Mouse (Mus musculus): ENCODE data around the gene Tmem248. TPM values are rescaled to one million over a fixed set of nuclear protein-coding genes. Genes with fewer than 3 reads are reported as not detected.
A peak's percentile ranks its signal among the peaks of the same experiment; 100 is the strongest.
"Not testable (repeated sequence)": the region's sequence is repeated elsewhere in the genome, so short reads cannot be mapped to it uniquely, and the experiment has no call there.

Gene Tmem248
- total and polyA plus RNA-seq, 3 experiments = 72.1 to 82.9 (median 80.9) TPM

GRCm38 (mm10) chr5:130255799-130256525, 39.1 kb downstream of the Tmem248 start:
- peak; percentile 44 for DNase-seq (ENCODE audit: extremely low read depth)
- H3K9me3 ChIP-seq (replicated peaks; ENCODE audit: low read length); in situ Hi-C loops (cut with MboI; ENCODE audit: low pct_ligation_motif_present, low pct_unique_long_range_greater_than_20kb, low sequenced_read_pairs); H3K27me3 ChIP-seq (replicated peaks); dilution Hi-C loops (cut with MboI; ENCODE audit: extremely low pct_ligation_motif_present, extremely low pct_unique_long_range_greater_than_20kb, low sequenced_read_pairs): not testable (repeated sequence)
- peak in 1 of 2 experiments; percentile 30; a peak in 1 of 4 replicates for TF ChIP-seq CTCF (conservative IDR thresholded peaks at IDR 0.05 in 1 of 2, IDR thresholded peaks at IDR 0.05 in 1 of 2; ENCODE audit: low read depth in 2 of 2, low read length in 2 of 2)
- TF ChIP-seq ZNF384 (IDR thresholded peaks at IDR 0.05; ENCODE audit: low read depth, low read length) = 0 out of 2 replicates have a peak, but pooled peaks have one; percentile 12
- peak; percentile 29; the same call in 1 of the 2 replicates for TF ChIP-seq MAX (IDR thresholded peaks at IDR 0.05; ENCODE audit: low read length)
- TF ChIP-seq MYC (IDR thresholded peaks at IDR 0.05; ENCODE audit: low read depth, low read length) = peak; percentile 14; the same call in 1 of the 2 replicates
- H3K4me2 ChIP-seq (ENCODE audit: insufficient read depth, low read depth, poor library complexity, severe bottlenecking) = peak overlapping the region; percentile 99
- peak overlapping the region; percentile 44 to 94 (median 88) for H3K4me3 ChIP-seq (replicated peaks in 1 of 3; ENCODE audit: low read depth in 2 of 3, low read length in 2 of 3, poor library complexity in 1 of 3)
- peak overlapping the region; percentile 57; the same call in 1 of the 2 replicates for H3K9ac ChIP-seq (ENCODE audit: insufficient read depth, low read depth)
- peaks cover 2 to 26% of the 10 kb centered on the region in 2 experiments; a peak in 2 of 4 replicates for H3K4me1 ChIP-seq (ENCODE audit: control insufficient read depth in 1 of 2, insufficient read depth in 2 of 2)
- peaks cover 20 to 39% of the 10 kb centered on the region in 2 experiments for H3K36me3 ChIP-seq (replicated peaks in 1 of 2; ENCODE audit: control insufficient read depth in 1 of 2, insufficient read depth in 1 of 2, low read length in 1 of 2)
- H3K27ac ChIP-seq (ENCODE audit: insufficient read depth, low read depth) = peak overlapping the region; percentile 41
- H3K79me2 ChIP-seq (replicated peaks; ENCODE audit: control insufficient read depth, extremely low read depth, insufficient read depth, poor library complexity, severe bottlenecking) = peaks cover 42% of the 10 kb centered on the region

GRCm38 (mm10) chr5:130256678-130257271, 39.9 kb downstream of the Tmem248 start:
- in situ Hi-C loops (cut with MboI; ENCODE audit: low pct_ligation_motif_present, low pct_unique_long_range_greater_than_20kb, low sequenced_read_pairs) = no loop called here
- dilution Hi-C loops (cut with MboI; ENCODE audit: extremely low pct_ligation_motif_present, extremely low pct_unique_long_range_greater_than_20kb, low sequenced_read_pairs) = no loop called here
- peak; percentile 84; the same call in 1 of the 2 replicates for TF ChIP-seq SIN3A (IDR thresholded peaks at IDR 0.05; ENCODE audit: low read length)
- TF ChIP-seq CTCF (conservative IDR thresholded peaks at IDR 0.05 in 1 of 2, IDR thresholded peaks at IDR 0.05 in 1 of 2; ENCODE audit: low read depth in 2 of 2, low read length in 2 of 2) = no peak
- TF ChIP-seq KAT2A (IDR thresholded peaks at IDR 0.05; ENCODE audit: insufficient replicate concordance, low read length) = peak; percentile 70; the same call in 1 of the 2 replicates
- TF ChIP-seq CHD1 (IDR thresholded peaks at IDR 0.05; ENCODE audit: low read depth, low read length) = no peak
- TF ChIP-seq ELF1 (IDR thresholded peaks at IDR 0.05; ENCODE audit: low read depth, low read length) = peak; percentile 97
- TF ChIP-seq ZMIZ1 (IDR thresholded peaks at IDR 0.05; ENCODE audit: low read depth, low read length) = peak; percentile 84; the same call in 1 of the 2 replicates
- TF ChIP-seq ETS1 (conservative IDR thresholded peaks at IDR 0.05; ENCODE audit: low read depth, low read length) = no peak
- TF ChIP-seq MEF2A (IDR thresholded peaks at IDR 0.05; ENCODE audit: borderline replicate concordance, low read depth, low read length) = no peak
- no peak for TF ChIP-seq MAFK (IDR thresholded peaks at IDR 0.05; ENCODE audit: insufficient replicate concordance, low read length)
- TF ChIP-seq MAZ (IDR thresholded peaks at IDR 0.05; ENCODE audit: low read depth, low read length) = no peak
- peak; percentile 87 for TF ChIP-seq TCF12 (IDR thresholded peaks at IDR 0.05; ENCODE audit: low read depth, low read length)
- no peak for TF ChIP-seq UBTF (IDR thresholded peaks at IDR 0.05; ENCODE audit: low read depth, low read length)
- no peak for TF ChIP-seq JUN (IDR thresholded peaks at IDR 0.05; ENCODE audit: insufficient read depth, low read depth, low read length)
- TF ChIP-seq POLR2AphosphoS2 (IDR thresholded peaks at IDR 0.05; ENCODE audit: low read depth, low read length) = 0 out of 2 replicates have a peak, but pooled peaks have one; percentile 63
- TF ChIP-seq SMC3 (IDR thresholded peaks at IDR 0.05; ENCODE audit: low read depth, low read length) = no peak
- TF ChIP-seq ZC3H11A (IDR thresholded peaks at IDR 0.05; ENCODE audit: low read depth, low read length) = no peak
- TF ChIP-seq HCFC1 (IDR thresholded peaks at IDR 0.05; ENCODE audit: low read depth, low read length) = peak; percentile 76
- peak; percentile 58; the same call in 1 of the 2 replicates for TF ChIP-seq MYC (IDR thresholded peaks at IDR 0.05; ENCODE audit: low read depth, low read length)
- no peak; the same call in 1 of the 2 replicates for TF ChIP-seq ZKSCAN1 (IDR thresholded peaks at IDR 0.05; ENCODE audit: borderline replicate concordance, low read depth, low read length)
- TF ChIP-seq E2F4 (IDR thresholded peaks at IDR 0.05; ENCODE audit: insufficient replicate concordance, low read depth, low read length) = peak; percentile 94
- peak; percentile 84 for TF ChIP-seq MXI1 (IDR thresholded peaks at IDR 0.05; ENCODE audit: low read depth, low read length)
- 0 out of 2 replicates have a peak, but pooled peaks have one; percentile 30 for TF ChIP-seq BHLHE40 (IDR thresholded peaks at IDR 0.05; ENCODE audit: low read depth, low read length)
- TF ChIP-seq PAX5 (IDR thresholded peaks at IDR 0.05; ENCODE audit: low read length) = no peak
- TF ChIP-seq GABPA (IDR thresholded peaks at IDR 0.05; ENCODE audit: insufficient replicate concordance, low read depth, low read length) = no peak
- peak; percentile 100 for TF ChIP-seq ZNF384 (IDR thresholded peaks at IDR 0.05; ENCODE audit: low read depth, low read length)
- TF ChIP-seq RAD21 (IDR thresholded peaks at IDR 0.05; ENCODE audit: low read depth, low read length) = no peak
- no peak for TF ChIP-seq RCOR1 (conservative IDR thresholded peaks at IDR 0.05; ENCODE audit: low read depth, low read length)

More at GRCm38 (mm10) chr5:130256678-130257271, 39.9 kb downstream of the Tmem248 start:
- Histone ChIP-seq H3K4me3 (replicated peaks in 1 of 3; ENCODE audit: low read depth in 2 of 3, low read length in 2 of 3, poor library complexity in 1 of 3) (peak overlapping the region; percentile 88 to 96 (median 94)), H3K9ac (ENCODE audit: insufficient read depth, low read depth) (peak overlapping the region; percentile 73), H3K79me2 (replicated peaks; ENCODE audit: control insufficient read depth, extremely low read depth, insufficient read depth, poor library complexity, severe bottlenecking) (peaks cover 40% of the 10 kb centered on the region), H3K4me1 (ENCODE audit: control insufficient read depth in 1 of 2, insufficient read depth in 2 of 2) (peaks cover 2 to 32% of the 10 kb centered on the region in 2 experiments; a peak in 2 of 4 replicates), H3K36me3 (replicated peaks in 1 of 2; ENCODE audit: control insufficient read depth in 1 of 2, insufficient read depth in 1 of 2, low read length in 1 of 2) (peaks cover 18 to 37% of the 10 kb centered on the region in 2 experiments), H3K9me3 (replicated peaks; ENCODE audit: low read length) (no peaks in the 10 kb centered on the region), H3K4me2 (ENCODE audit: insufficient read depth, low read depth, poor library complexity, severe bottlenecking) (peak overlapping the region; percentile 99), H3K27ac (ENCODE audit: insufficient read depth, low read depth) (peak overlapping the region; percentile 60), H3K27me3 (replicated peaks) (no peaks in the 10 kb centered on the region)
- peak; percentile 99 for DNase-seq (ENCODE audit: extremely low read depth)

Data from CH12.LX (cell line).